Mouse (Mus musculus): ENCODE measurements around the gene Def8. TPM values are rescaled to one million over a fixed set of nuclear protein-coding genes. Genes with fewer than 3 reads are reported as not detected.
"Not testable (repeated sequence)": the region's sequence is repeated elsewhere in the genome, so short reads cannot be mapped to it uniquely, and the experiment has no call there.

The Def8 gene
- polyA plus RNA-seq, 1 experiment = 30.8 TPM

DNA sequence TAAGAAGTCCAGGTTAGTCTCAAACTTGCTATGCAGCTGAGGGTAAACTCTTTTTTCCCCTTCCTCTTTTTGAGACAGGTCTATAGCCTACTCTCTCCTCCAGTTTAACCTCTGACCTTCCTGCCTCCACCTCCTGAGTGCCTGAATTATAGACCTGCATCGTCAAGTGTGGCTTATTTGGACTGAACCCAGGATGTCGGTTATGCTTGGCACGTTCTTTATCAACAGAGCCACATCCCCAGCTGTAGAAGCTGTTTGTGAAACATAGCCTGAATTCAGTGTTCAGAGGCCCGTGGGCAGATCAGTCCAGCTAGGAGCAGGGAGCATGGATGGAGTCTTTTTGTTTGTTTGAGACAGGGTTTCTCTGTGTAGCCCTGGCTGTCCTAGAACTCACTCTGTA lies 28.8 kb downstream of the Def8 start:
- Histone ChIP-seq H3K27ac (ENCODE audit: insufficient read depth, low read depth, low read length) (no peak overlapping the region), H3K4me1 (ENCODE audit: control insufficient read depth, insufficient read depth, low read length) (peaks cover 7% of the 10 kb centered on the region), H3K4me3 (ENCODE audit: insufficient read depth, low read length) (no peak overlapping the region)
- TF ChIP-seq POLR2A (IDR thresholded peaks at IDR 0.05; ENCODE audit: borderline replicate concordance, low read depth, low read length) = no peak
- TF ChIP-seq CTCF (IDR thresholded peaks at IDR 0.05; ENCODE audit: low read depth, low read length) = no peak

DNA sequence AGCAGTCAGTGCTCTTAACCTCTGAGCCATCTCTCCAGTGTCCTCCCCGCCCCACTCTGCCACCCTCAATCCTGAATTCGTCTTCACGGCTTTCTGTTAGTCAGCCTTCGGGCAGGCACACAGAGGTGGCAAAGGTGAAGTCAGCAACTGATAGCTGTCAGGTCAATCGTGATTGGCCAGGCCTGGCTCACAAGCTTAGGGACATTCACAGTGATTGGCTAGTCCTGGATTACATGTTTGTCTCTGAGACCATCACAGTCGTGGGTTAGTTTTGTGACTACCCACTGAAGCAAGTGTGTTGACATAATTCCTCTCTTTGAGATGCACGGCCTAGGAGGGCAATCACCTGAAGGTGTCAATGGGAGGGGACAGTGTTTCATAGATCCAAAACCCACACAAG lies 30.0 kb downstream of the Def8 start:
- no peak for TF ChIP-seq POLR2A (IDR thresholded peaks at IDR 0.05; ENCODE audit: borderline replicate concordance, low read depth, low read length)
- TF ChIP-seq CTCF (IDR thresholded peaks at IDR 0.05; ENCODE audit: low read depth, low read length) = no peak
- H3K4me1 ChIP-seq (ENCODE audit: control insufficient read depth, insufficient read depth, low read length) = peaks cover 7% of the 10 kb centered on the region

GRCm38 (mm10) chr8:123453951-123454350 lies 30.6 kb downstream of the Def8 start:
- Histone ChIP-seq H3K4me1 (ENCODE audit: control insufficient read depth, insufficient read depth, low read length) (peaks cover 7% of the 10 kb centered on the region), H3K4me3 (ENCODE audit: insufficient read depth, low read length) (no peak overlapping the region), H3K27ac (ENCODE audit: insufficient read depth, low read depth, low read length) (no peak overlapping the region)
- no peak for TF ChIP-seq CTCF (IDR thresholded peaks at IDR 0.05; ENCODE audit: low read depth, low read length)
- TF ChIP-seq POLR2A (IDR thresholded peaks at IDR 0.05; ENCODE audit: borderline replicate concordance, low read depth, low read length) = no peak

More for the DNA sequence above, 30.0 kb downstream of the Def8 start:
- Histone ChIP-seq H3K27ac (ENCODE audit: insufficient read depth, low read depth, low read length) (no peak overlapping the region), H3K4me3 (ENCODE audit: insufficient read depth, low read length) (no peak overlapping the region)

DNA sequence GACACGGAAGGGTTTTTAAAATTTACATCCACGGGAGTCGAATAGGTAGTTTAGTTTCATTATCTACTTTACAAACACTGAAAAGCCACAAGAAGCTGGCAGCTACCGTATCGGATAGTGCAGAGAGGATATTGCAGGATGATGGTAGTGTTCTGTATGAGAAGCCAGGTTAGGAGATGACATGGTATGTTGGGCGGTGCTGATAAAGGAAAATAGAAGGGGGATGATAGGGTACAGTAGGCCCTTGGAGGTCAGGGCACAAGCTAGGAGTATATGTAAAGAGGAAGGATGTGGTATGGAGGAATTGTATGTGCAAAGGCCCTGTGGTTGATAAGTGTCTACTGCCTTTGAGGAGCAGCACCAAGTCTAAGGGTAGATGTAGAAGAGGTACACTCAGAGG lies 31.2 kb downstream of the Def8 start:
- TF ChIP-seq POLR2A (IDR thresholded peaks at IDR 0.05; ENCODE audit: borderline replicate concordance, low read depth, low read length) (no peak), CTCF (IDR thresholded peaks at IDR 0.05; ENCODE audit: low read depth, low read length) (no peak)
- Histone ChIP-seq H3K4me3 (ENCODE audit: insufficient read depth, low read length) (no peak overlapping the region), H3K27ac (ENCODE audit: insufficient read depth, low read depth, low read length) (no peak overlapping the region), H3K4me1 (ENCODE audit: control insufficient read depth, insufficient read depth, low read length) (peaks cover 7% of the 10 kb centered on the region)

DNA sequence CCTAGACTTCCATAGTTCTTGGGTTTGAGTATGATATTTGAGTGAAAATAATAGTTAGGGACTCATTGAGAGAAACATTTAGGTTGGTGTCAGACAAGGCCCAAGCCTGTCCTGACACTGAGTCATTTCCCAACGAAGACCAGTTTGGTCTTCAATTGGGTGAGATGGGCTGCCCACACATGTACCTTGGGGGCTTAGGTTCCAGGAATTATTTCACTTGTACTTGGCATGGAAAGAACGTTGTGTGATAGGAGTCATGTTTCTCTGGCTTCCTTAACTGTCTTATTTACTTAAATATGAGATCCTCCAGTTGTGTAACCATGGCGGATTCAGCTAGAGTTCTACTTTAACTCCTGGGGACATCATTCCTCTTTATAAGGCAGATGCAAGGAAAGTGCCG lies 40.3 kb downstream of the Def8 start:
- no peak overlapping the region for H3K27ac ChIP-seq (ENCODE audit: insufficient read depth, low read depth, low read length)
- TF ChIP-seq POLR2A (IDR thresholded peaks at IDR 0.05; ENCODE audit: borderline replicate concordance, low read depth, low read length) (no peak), CTCF (IDR thresholded peaks at IDR 0.05; ENCODE audit: low read depth, low read length) (no peak)
- H3K4me1 ChIP-seq (ENCODE audit: control insufficient read depth, insufficient read depth, low read length) = peaks cover 4% of the 10 kb centered on the region; the same call in 1 of the 2 replicates
- H3K4me3 ChIP-seq (ENCODE audit: insufficient read depth, low read length) = no peak overlapping the region

DNA sequence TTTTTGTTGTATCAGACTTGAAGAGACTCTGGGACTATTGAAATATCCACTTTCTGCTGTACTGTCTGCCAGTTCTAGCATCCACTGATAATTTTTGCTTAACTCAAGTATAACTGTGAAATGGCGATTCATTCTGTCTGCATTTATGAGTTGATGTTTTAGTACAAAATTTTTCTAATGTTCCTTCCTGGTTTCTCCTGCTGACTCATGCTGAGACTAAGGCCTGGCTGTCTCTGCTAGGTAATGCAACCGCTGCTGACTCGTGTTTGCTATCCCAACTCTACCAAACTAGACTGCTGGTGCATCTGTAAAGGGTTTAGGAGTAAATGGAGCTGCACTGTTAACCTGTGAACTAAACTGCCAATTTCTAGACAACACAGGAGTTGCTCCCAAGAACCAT lies 44.1 kb downstream of the Def8 start:
- Histone ChIP-seq H3K4me3 (ENCODE audit: insufficient read depth, low read length) (no peak overlapping the region), H3K4me1 (ENCODE audit: control insufficient read depth, insufficient read depth, low read length) (peaks cover 9% of the 10 kb centered on the region), H3K27ac (ENCODE audit: insufficient read depth, low read depth, low read length) (no peak overlapping the region)
- TF ChIP-seq CTCF (IDR thresholded peaks at IDR 0.05; ENCODE audit: low read depth, low read length) = no peak
- no peak for TF ChIP-seq POLR2A (IDR thresholded peaks at IDR 0.05; ENCODE audit: borderline replicate concordance, low read depth, low read length)

- not testable (repeated sequence) for H3K27ac ChIP-seq (ENCODE audit: insufficient read depth, low read depth, low read length); H3K4me3 ChIP-seq (ENCODE audit: insufficient read depth, low read length)
- peaks cover 17% of the 10 kb centered on the region for H3K4me1 ChIP-seq (ENCODE audit: control insufficient read depth, insufficient read depth, low read length)
Observed at GRCm38 (mm10) chr8:123472991-123473390, 49.7 kb downstream of the Def8 start.

- H3K4me3 ChIP-seq (ENCODE audit: insufficient read depth, low read length) = not testable (repeated sequence)
- H3K4me1 ChIP-seq (ENCODE audit: control insufficient read depth, insufficient read depth, low read length) = peaks cover 20% of the 10 kb centered on the region
Observed at GRCm38 (mm10) chr8:123474549-123474948, 51.2 kb downstream of the Def8 start.

GRCm38 (mm10) chr8:123476911-123477736 lies 53.8 kb downstream of the Def8 start:
- peaks cover 17% of the 10 kb centered on the region for H3K4me1 ChIP-seq (ENCODE audit: control insufficient read depth, insufficient read depth, low read length)

More at GRCm38 (mm10) chr8:123474549-123474948, 51.2 kb downstream of the Def8 start:
- H3K27ac ChIP-seq (ENCODE audit: insufficient read depth, low read depth, low read length) = not testable (repeated sequence)

GRCm38 (mm10) chr8:123477737-123478258 lies 54.5 kb downstream of the Def8 start, which contains the start of gene Afg3l1:
Gene Afg3l1, plus strand, starts transcription at chr8:123477903.
- peak within 1 kb of the TSS; percentile 77 for H3K27ac ChIP-seq (ENCODE audit: insufficient read depth, low read depth, low read length)
- no peak for TF ChIP-seq CTCF (IDR thresholded peaks at IDR 0.05; ENCODE audit: low read depth, low read length)
- TF ChIP-seq POLR2A (IDR thresholded peaks at IDR 0.05; ENCODE audit: borderline replicate concordance, low read depth, low read length) = no peak; the same call in 1 of the 2 replicates
- peaks cover 17% of the 10 kb centered on the region for H3K4me1 ChIP-seq (ENCODE audit: control insufficient read depth, insufficient read depth, low read length)
- H3K4me3 ChIP-seq (ENCODE audit: insufficient read depth, low read length) = peak within 1 kb of the TSS; percentile 77

More at GRCm38 (mm10) chr8:123476911-123477736, 53.8 kb downstream of the Def8 start:
- Histone ChIP-seq H3K27ac (ENCODE audit: insufficient read depth, low read depth, low read length) (no peak overlapping the region), H3K4me3 (ENCODE audit: insufficient read depth, low read length) (peak overlapping the region; percentile 77)
- TF ChIP-seq POLR2A (IDR thresholded peaks at IDR 0.05; ENCODE audit: borderline replicate concordance, low read depth, low read length) = no peak
- TF ChIP-seq CTCF (IDR thresholded peaks at IDR 0.05; ENCODE audit: low read depth, low read length) = no peak

Measured in bone marrow macrophage, adult 2 months (primary cell).